Mouse (Mus musculus) lung, postnatal 4 days (tissue): ENCODE data around the gene Cgrrf1.

Experiments used
- DNase-seq, 2 experiments: peaks; one replicate each; pipeline ENCODE4 v3.0.0; 2021

Gene Cgrrf1

GRCm38 (mm10) chr14:46898626-46899025 is 66.7 kb downstream of the Cgrrf1 start:
- DNase-seq, result no peak

DNA sequence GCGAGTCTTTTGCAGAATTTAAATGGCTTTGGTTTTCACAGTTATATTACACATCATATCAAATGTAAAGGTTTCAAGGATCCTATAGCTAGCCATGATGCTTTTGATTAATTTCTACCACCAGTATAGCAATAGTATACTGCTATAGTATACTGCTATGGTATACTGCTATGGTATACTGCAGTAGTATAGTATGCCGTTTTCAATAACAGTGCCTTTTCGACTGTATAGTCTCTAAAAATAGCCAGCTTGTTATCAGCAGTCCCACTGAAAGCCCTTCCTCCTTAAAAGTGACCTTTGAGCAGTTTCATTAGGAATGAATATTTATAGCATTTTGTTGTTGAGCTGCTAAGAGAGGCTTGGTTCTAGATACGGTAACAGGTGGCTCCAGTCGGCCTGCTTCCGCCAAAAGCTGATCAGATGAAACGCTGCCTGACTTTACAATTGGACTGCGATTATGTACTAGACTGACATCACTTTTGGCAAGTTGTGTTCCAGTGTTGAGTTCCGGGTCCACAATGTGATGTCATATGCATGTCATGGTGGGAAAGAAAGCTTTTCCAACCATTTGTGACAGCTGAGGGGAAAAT is 70.7 kb downstream of the Cgrrf1 start:
- no peak for DNase-seq
